Mouse (Mus musculus) c-Kit-positive CD71-positive TER-119-positive erythroid progenitor cells, embryonic 14.5 days (primary cell): ENCODE measurements around the gene Tamm41.

ENCODE experiments used
- DNase-seq: peaks from one replicate; pipeline ENCODE4 v3.0.0-alpha.2; 2013; ENCODE audit warnings: low spot score

The Tamm41 gene

GRCm38 (mm10) chr6:115027485-115027992 is 10.1 kb downstream of the Tamm41 start:
- no peak for DNase-seq

DNA sequence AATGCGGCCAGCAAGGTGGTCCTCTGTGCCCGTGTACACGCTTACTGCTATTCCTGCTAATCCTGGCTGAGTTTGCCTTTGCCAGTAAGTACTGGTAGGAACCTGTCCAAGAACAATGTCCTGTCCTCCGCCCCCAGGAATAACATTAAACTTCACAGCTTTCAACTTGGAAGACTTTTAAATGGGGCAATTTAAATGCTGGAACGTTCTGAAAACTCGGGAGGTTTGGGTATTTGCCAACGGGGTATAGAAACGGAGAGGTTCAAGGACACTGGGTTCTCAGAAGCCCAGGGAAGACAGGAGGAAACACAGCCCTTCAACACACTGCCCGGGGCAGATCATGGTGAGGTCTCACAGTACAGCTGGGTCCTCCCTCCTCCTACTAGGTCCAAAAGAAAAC is 14.8 kb downstream of the Tamm41 start:
- no peak for DNase-seq

DNA sequence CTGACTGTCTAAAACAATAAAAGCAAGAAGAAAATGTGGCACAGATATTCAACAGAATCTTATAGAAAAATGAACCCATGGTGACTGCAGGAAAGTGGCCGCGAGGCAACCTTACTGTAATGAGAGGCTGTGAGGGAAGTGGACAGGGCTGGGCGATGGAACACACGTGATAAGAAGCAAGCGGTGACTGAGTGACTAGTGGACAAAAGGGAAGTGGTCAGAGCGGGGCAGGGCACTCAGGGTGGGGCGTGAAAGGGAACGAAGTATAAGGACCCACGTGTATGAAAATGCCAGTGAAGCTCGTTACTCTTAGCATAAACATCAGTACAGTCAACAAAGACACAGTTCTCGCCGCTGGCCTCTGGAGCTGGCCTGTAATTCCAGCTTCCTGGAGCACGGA is 22.2 kb downstream of the Tamm41 start:
- DNase-seq: no peak

DNA sequence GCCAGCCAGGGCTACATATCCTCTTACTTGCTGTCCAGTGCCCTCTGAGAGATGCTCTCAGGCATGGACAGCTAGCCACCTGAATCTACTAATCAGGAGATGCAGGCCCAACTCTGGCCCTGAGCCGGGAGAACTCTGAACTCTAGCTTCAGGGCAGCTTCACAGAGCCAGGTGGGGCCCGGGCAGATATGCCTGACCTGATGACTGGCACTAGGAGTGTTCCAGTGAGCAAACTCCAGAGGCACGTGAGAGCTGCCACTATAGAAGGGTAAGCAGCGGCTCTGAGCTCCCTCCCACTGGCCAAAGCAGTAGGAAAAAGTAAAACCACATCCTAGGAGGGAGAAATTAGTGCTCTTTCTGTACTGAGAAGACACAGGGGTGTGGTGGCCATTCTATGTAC is 24.1 kb downstream of the Tamm41 start:
- DNase-seq: no peak

GRCm38 (mm10) chr6:115011792-115012191 is 25.9 kb downstream of the Tamm41 start:
- DNase-seq: no peak

- no peak for DNase-seq
Observed at GRCm38 (mm10) chr6:115010815-115011214, 26.9 kb downstream of the Tamm41 start.

- DNase-seq: no peak
Observed at GRCm38 (mm10) chr6:115010304-115010703, 27.4 kb downstream of the Tamm41 start.

DNA sequence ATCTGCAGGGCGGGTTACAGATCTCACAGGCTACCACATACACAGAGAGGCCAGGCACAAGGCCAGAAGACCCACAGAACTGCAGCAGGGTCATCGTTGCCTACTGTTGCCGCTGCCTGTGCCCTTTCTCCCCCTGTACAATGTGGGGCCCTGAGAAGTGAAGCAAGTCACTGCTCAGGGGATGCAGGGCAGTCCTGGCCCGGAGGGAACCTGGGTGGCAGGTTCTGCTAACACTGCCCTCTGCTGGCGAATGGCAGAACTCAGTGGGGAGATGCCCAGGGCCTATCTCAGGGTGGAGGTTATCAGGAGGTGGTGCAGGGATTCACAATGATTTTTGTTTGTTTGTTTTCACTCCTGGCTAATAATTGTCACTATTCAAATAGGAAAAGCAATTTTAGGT is 29.9 kb downstream of the Tamm41 start:
- peak; percentile 37 for DNase-seq

DNA sequence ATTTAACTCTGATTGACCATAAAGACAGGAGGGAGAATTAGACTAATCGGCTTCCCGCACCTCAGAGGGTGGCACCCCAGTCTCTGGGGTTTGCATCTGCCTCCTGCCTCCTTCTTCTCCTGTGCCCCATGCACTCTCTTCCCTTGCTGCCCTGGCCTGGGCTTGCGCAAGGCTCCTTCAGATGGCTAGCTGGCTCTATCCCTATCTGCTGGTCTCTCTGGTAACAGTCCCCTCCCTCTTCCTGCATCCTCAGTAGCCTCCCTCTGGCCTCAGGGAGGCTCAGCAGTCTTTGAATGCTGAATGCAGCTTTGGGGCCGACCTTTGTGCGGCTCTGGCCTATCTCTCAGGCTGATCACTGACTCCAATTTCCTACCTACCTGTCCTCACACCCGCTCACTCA is 30.7 kb downstream of the Tamm41 start:
- DNase-seq: no peak

- no peak for DNase-seq
Observed at GRCm38 (mm10) chr6:115006065-115006464, 31.6 kb downstream of the Tamm41 start.

- DNase-seq: no peak
Observed at GRCm38 (mm10) chr6:115005351-115005890, 32.3 kb downstream of the Tamm41 start.

DNA sequence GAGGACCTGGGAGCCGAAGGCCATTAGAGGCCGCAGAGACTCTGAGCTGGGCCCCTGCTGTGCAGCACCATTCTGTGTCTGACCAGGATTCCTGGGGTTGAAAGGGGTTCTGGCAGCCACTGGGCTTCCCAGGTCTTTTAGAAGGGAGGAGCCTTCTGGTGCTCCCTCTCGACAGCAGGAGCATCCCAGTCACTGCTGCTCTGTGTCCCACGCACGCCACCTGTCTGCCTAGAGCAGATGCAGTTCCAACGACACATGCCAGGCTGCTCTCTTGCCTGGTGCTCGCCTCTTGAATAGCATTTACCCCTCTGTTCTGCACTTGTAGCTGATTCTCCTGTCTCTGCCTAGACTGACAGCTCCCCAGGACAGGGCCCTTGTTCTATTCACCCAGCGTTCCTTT is 33.0 kb downstream of the Tamm41 start:
- no peak for DNase-seq

GRCm38 (mm10) chr6:114998374-114999031 is 39.2 kb downstream of the Tamm41 start:
- no peak for DNase-seq

GRCm38 (mm10) chr6:114997471-114997870 is 40.2 kb downstream of the Tamm41 start:
- no peak for DNase-seq

- DNase-seq: no peak
Observed at GRCm38 (mm10) chr6:114996910-114997309, 40.8 kb downstream of the Tamm41 start.

- no peak for DNase-seq
Observed at GRCm38 (mm10) chr6:114994079-114994478, 43.6 kb downstream of the Tamm41 start.

- no peak for DNase-seq
Observed at GRCm38 (mm10) chr6:114993659-114994058, 44.0 kb downstream of the Tamm41 start.

DNA sequence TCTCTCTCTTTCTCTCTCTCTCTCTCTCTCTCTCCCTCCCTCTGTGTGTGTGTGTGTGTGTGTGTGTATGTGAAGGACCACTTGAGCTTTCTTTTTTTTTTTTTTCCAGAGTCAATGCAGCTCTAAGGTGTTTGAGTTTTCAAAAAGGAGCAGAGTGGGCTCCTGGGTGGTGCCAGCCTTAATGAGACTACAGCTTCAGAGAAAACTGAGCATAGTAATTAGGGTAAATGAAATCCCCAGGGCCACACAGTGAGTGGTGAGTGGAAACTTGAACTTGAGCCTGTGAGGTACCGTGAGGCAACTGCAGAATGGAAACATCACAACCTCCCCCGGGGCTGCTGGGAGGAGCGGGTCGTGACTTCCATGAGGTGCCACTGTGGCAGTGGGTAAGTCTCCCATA is 45.8 kb downstream of the Tamm41 start:
- no peak for DNase-seq

GRCm38 (mm10) chr6:114988619-114988980 is 49.1 kb downstream of the Tamm41 start:
- no peak for DNase-seq

DNA sequence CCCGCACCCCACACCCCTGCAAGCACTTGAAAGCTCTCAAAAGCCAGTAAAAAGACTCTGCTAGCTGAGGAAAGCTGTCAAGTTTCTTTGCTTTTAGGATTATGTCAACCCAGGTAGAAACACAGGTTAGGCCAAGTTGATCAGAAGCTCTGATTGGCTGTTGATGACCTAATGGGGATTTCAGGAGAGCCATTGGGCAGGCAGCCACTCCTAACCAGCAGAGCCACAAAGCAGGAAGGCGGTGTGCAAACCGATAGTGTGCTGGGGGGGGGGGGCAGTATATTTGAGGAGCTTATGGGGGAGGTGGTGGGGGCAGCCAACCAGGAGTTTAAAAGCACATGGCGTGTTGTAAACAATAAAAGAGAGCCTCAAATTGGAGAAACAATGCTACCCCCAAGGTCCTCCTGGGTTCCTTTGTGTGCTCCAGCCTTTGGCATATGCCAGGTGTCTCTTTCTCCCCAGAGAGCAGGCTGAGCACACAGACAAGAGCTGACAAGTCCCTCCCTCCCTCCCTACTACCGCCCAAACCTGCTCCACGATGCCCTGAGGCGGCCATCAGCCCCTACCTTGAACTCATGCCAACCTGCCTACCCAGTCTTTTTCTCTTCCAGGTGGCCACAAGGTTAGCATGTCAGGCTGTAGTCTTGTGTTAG is 49.6 kb downstream of the Tamm41 start:
- no peak for DNase-seq

DNA sequence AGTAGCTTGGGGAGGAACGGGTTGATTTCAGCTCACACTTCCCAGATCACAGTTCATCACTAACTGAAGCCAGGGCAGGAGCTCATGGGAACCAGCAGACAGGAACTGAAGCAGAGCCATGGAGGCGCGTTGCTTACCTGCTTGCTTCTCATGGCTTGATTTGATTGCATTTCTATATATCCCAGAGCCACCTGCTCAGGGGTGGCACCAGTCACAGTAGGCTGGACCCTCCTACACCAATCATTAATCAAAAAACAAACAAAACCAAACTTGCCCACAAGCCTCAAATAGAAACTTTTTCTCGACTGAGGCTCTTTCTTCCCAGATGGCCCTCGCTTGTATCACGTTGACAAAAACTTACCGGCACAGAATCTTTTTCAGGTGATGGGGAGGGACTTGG is 55.0 kb downstream of the Tamm41 start:
- no peak for DNase-seq

GRCm38 (mm10) chr6:114979715-114980114 is 58.0 kb downstream of the Tamm41 start:
- DNase-seq: no peak

DNA sequence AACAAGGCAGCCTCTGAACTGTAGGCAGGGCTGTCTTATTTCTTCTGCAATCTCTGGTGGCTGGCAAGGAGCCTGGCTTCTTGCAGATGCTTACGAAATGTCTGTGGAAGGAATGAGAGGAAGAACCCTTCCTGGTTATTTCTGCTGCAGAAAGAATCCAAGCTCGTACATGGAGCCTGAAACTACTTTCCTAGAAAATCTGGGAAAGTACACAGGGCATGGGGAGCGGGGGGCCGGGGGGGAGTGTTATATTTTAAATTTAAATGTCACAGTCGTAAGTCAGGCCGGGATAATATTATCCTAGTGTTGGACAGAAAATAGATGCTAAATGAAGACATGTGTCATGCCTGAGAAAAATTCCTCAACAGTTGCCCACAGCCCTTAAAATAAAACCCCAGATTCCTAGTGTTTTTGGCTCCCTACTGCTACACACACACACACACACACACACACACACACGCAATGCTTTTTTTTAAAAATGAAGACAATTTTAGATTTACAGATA is 60.7 kb downstream of the Tamm41 start:
- no peak for DNase-seq
